Mouse (Mus musculus): ENCODE data around the gene Lemd1. TPM values are rescaled to one million over a fixed set of nuclear protein-coding genes. Genes with fewer than 3 reads are reported as not detected.

The Lemd1 gene
- polyA plus RNA-seq, 1 experiment from 2014 or later, result 1.8 TPM

- ATAC-seq (ENCODE audit: low read depth), result no peak
- Histone ChIP-seq H3K9me3 (ENCODE audit: control insufficient read depth, low read length) (no peaks in the 10 kb centered on the region), H3K4me1 (replicated peaks; ENCODE audit: control insufficient read depth, insufficient read depth, low read length) (no peaks in the 10 kb centered on the region), H3K36me3 (ENCODE audit: control insufficient read depth, insufficient read depth, low read length) (no peaks in the 10 kb centered on the region), H3K27ac (ENCODE audit: low read length) (no peak overlapping the region), H3K4me2 (ENCODE audit: low read depth, low read length) (no peak overlapping the region), H3K9ac (ENCODE audit: low read length) (no peak overlapping the region), H3K4me3 (ENCODE audit: low read length) (no peak overlapping the region), H3K27me3 (ENCODE audit: control insufficient read depth, insufficient read depth, low read depth, low read length) (no peaks in the 10 kb centered on the region)
- WGBS, result 81% methylated on average over 4 of the region's 4 CpGs
Observed at GRCm38 (mm10) chr1:132246641-132247040, 55.4 kb downstream of the Lemd1 start.

GRCm38 (mm10) chr1:132254467-132254866 lies 63.2 kb downstream of the Lemd1 start:
- no peaks in the 10 kb centered on the region for H3K4me1 ChIP-seq (replicated peaks; ENCODE audit: control insufficient read depth, insufficient read depth, low read length)
- no peak overlapping the region for H3K4me2 ChIP-seq (ENCODE audit: low read depth, low read length)
- no peak overlapping the region for H3K27ac ChIP-seq (ENCODE audit: low read length)
- 74% methylated on average over 6 of the region's 6 CpGs for WGBS
- H3K9me3 ChIP-seq (ENCODE audit: control insufficient read depth, low read length), result no peaks in the 10 kb centered on the region
- no peak overlapping the region for H3K4me3 ChIP-seq (ENCODE audit: low read length)
- H3K27me3 ChIP-seq (ENCODE audit: control insufficient read depth, insufficient read depth, low read depth, low read length), result no peaks in the 10 kb centered on the region
- no peak for ATAC-seq (ENCODE audit: low read depth)
- no peaks in the 10 kb centered on the region for H3K36me3 ChIP-seq (ENCODE audit: control insufficient read depth, insufficient read depth, low read length)
- H3K9ac ChIP-seq (ENCODE audit: low read length), result no peak overlapping the region

- ATAC-seq (ENCODE audit: low read depth), result no peak
- Histone ChIP-seq H3K9me3 (ENCODE audit: control insufficient read depth, low read length) (no peaks in the 10 kb centered on the region), H3K27me3 (ENCODE audit: control insufficient read depth, insufficient read depth, low read depth, low read length) (no peaks in the 10 kb centered on the region), H3K9ac (ENCODE audit: low read length) (no peak overlapping the region), H3K27ac (ENCODE audit: low read length) (no peak overlapping the region), H3K36me3 (ENCODE audit: control insufficient read depth, insufficient read depth, low read length) (no peaks in the 10 kb centered on the region), H3K4me3 (ENCODE audit: low read length) (no peak overlapping the region), H3K4me2 (ENCODE audit: low read depth, low read length) (no peak overlapping the region), H3K4me1 (replicated peaks; ENCODE audit: control insufficient read depth, insufficient read depth, low read length) (no peaks in the 10 kb centered on the region)
- WGBS, result 89% methylated on average over 1 of the region's 1 CpGs
Observed at GRCm38 (mm10) chr1:132260331-132260730, 69.1 kb downstream of the Lemd1 start.

- no peak for ATAC-seq (ENCODE audit: low read depth)
- H3K36me3 ChIP-seq (ENCODE audit: control insufficient read depth, insufficient read depth, low read length), result no peaks in the 10 kb centered on the region
- H3K9me3 ChIP-seq (ENCODE audit: control insufficient read depth, low read length), result no peaks in the 10 kb centered on the region
- no peaks in the 10 kb centered on the region for H3K4me1 ChIP-seq (replicated peaks; ENCODE audit: control insufficient read depth, insufficient read depth, low read length)
- no peak overlapping the region for H3K4me2 ChIP-seq (ENCODE audit: low read depth, low read length)
- H3K27ac ChIP-seq (ENCODE audit: low read length), result no peak overlapping the region
- 52% methylated on average over 5 of the region's 5 CpGs for WGBS
- H3K27me3 ChIP-seq (ENCODE audit: control insufficient read depth, insufficient read depth, low read depth, low read length), result no peaks in the 10 kb centered on the region
- no peak overlapping the region for H3K9ac ChIP-seq (ENCODE audit: low read length)
- no peak overlapping the region for H3K4me3 ChIP-seq (ENCODE audit: low read length)
Observed at GRCm38 (mm10) chr1:132261058-132261457, 69.8 kb downstream of the Lemd1 start.

GRCm38 (mm10) chr1:132263618-132264017 lies 72.4 kb downstream of the Lemd1 start:
- Histone ChIP-seq H3K27me3 (ENCODE audit: control insufficient read depth, insufficient read depth, low read depth, low read length) (no peaks in the 10 kb centered on the region), H3K4me3 (ENCODE audit: low read length) (no peak overlapping the region), H3K9me3 (ENCODE audit: control insufficient read depth, low read length) (no peaks in the 10 kb centered on the region), H3K27ac (ENCODE audit: low read length) (no peak overlapping the region), H3K4me2 (ENCODE audit: low read depth, low read length) (no peak overlapping the region), H3K9ac (ENCODE audit: low read length) (no peak overlapping the region), H3K36me3 (ENCODE audit: control insufficient read depth, insufficient read depth, low read length) (no peaks in the 10 kb centered on the region), H3K4me1 (replicated peaks; ENCODE audit: control insufficient read depth, insufficient read depth, low read length) (0 out of 2 replicates have a peak, but pooled peaks cover 2% of the 10 kb centered on the region)
- ATAC-seq (ENCODE audit: low read depth), result no peak
- 86% methylated on average over 4 of the region's 4 CpGs for WGBS

- 55% methylated on average over 7 of the region's 7 CpGs for WGBS
Observed at GRCm38 (mm10) chr1:132264577-132264976, 73.3 kb downstream of the Lemd1 start.

GRCm38 (mm10) chr1:132265211-132265859 lies 74.1 kb downstream of the Lemd1 start:
- H3K9ac ChIP-seq (ENCODE audit: low read length), result no peak overlapping the region
- H3K4me2 ChIP-seq (ENCODE audit: low read depth, low read length), result no peak overlapping the region
- no peak overlapping the region for H3K27ac ChIP-seq (ENCODE audit: low read length)
- H3K36me3 ChIP-seq (ENCODE audit: control insufficient read depth, insufficient read depth, low read length), result no peaks in the 10 kb centered on the region
- H3K9me3 ChIP-seq (ENCODE audit: control insufficient read depth, low read length), result no peaks in the 10 kb centered on the region
- H3K4me1 ChIP-seq (replicated peaks; ENCODE audit: control insufficient read depth, insufficient read depth, low read length), result 0 out of 2 replicates have a peak, but pooled peaks cover 2% of the 10 kb centered on the region
- no peak overlapping the region for H3K4me3 ChIP-seq (ENCODE audit: low read length)
- WGBS, result 64% methylated on average over 8 of the region's 8 CpGs
- ATAC-seq (ENCODE audit: low read depth), result no peak
- H3K27me3 ChIP-seq (ENCODE audit: control insufficient read depth, insufficient read depth, low read depth, low read length), result no peaks in the 10 kb centered on the region

More at GRCm38 (mm10) chr1:132264577-132264976, 73.3 kb downstream of the Lemd1 start:
- Histone ChIP-seq H3K36me3 (ENCODE audit: control insufficient read depth, insufficient read depth, low read length) (no peaks in the 10 kb centered on the region), H3K4me3 (ENCODE audit: low read length) (no peak overlapping the region), H3K4me1 (replicated peaks; ENCODE audit: control insufficient read depth, insufficient read depth, low read length) (0 out of 2 replicates have a peak, but pooled peaks cover 2% of the 10 kb centered on the region), H3K27me3 (ENCODE audit: control insufficient read depth, insufficient read depth, low read depth, low read length) (no peaks in the 10 kb centered on the region), H3K9me3 (ENCODE audit: control insufficient read depth, low read length) (no peaks in the 10 kb centered on the region), H3K9ac (ENCODE audit: low read length) (no peak overlapping the region), H3K4me2 (ENCODE audit: low read depth, low read length) (no peak overlapping the region), H3K27ac (ENCODE audit: low read length) (no peak overlapping the region)
- no peak for ATAC-seq (ENCODE audit: low read depth)

GRCm38 (mm10) chr1:132265936-132266335 lies 74.7 kb downstream of the Lemd1 start:
- 88% methylated on average over 10 of the region's 10 CpGs for WGBS
- H3K27ac ChIP-seq (ENCODE audit: low read length), result no peak overlapping the region
- no peak overlapping the region for H3K4me2 ChIP-seq (ENCODE audit: low read depth, low read length)
- no peaks in the 10 kb centered on the region for H3K36me3 ChIP-seq (ENCODE audit: control insufficient read depth, insufficient read depth, low read length)
- no peak for ATAC-seq (ENCODE audit: low read depth)
- 0 out of 2 replicates have a peak, but pooled peaks cover 2% of the 10 kb centered on the region for H3K4me1 ChIP-seq (replicated peaks; ENCODE audit: control insufficient read depth, insufficient read depth, low read length)
- H3K9me3 ChIP-seq (ENCODE audit: control insufficient read depth, low read length), result no peaks in the 10 kb centered on the region
- H3K27me3 ChIP-seq (ENCODE audit: control insufficient read depth, insufficient read depth, low read depth, low read length), result no peaks in the 10 kb centered on the region
- H3K9ac ChIP-seq (ENCODE audit: low read length), result no peak overlapping the region
- no peak overlapping the region for H3K4me3 ChIP-seq (ENCODE audit: low read length)

GRCm38 (mm10) chr1:132266791-132267557 lies 75.7 kb downstream of the Lemd1 start:
- H3K4me1 ChIP-seq (replicated peaks; ENCODE audit: control insufficient read depth, insufficient read depth, low read length), result 0 out of 2 replicates have a peak, but pooled peaks cover 2% of the 10 kb centered on the region
- WGBS, result 29% methylated on average over 8 of the region's 8 CpGs
- H3K27me3 ChIP-seq (ENCODE audit: control insufficient read depth, insufficient read depth, low read depth, low read length), result no peaks in the 10 kb centered on the region
- ATAC-seq (ENCODE audit: low read depth), result peak; percentile 77
- H3K27ac ChIP-seq (ENCODE audit: low read length), result no peak overlapping the region
- H3K36me3 ChIP-seq (ENCODE audit: control insufficient read depth, insufficient read depth, low read length), result no peaks in the 10 kb centered on the region
- H3K9ac ChIP-seq (ENCODE audit: low read length), result no peak overlapping the region
- no peaks in the 10 kb centered on the region for H3K9me3 ChIP-seq (ENCODE audit: control insufficient read depth, low read length)
- peak overlapping the region; percentile 21 for H3K4me2 ChIP-seq (ENCODE audit: low read depth, low read length)
- H3K4me3 ChIP-seq (ENCODE audit: low read length), result no peak overlapping the region
